Mouse (Mus musculus) G1E (cell line): ENCODE data around the gene Prap1.

Source experiments
- CTCF ChIP-seq: IDR thresholded peaks from 2 replicates; pipeline ENCODE4 v1.5.1; 2012; ENCODE audit warnings: low read depth, low read length, inconsistent platforms, mixed read lengths
- GATA1 ChIP-seq: IDR thresholded peaks from 2 replicates; pipeline ENCODE4 v1.6.1; 2012; ENCODE audit warnings: borderline replicate concordance, low read length, inconsistent platforms, mixed read lengths
- GATA2 ChIP-seq: IDR thresholded peaks from 2 replicates; pipeline ENCODE4 v1.6.1; 2012; ENCODE audit warnings: low read depth, low read length, inconsistent platforms, borderline replicate concordance
- POLR2AphosphoS5 ChIP-seq: IDR thresholded peaks from 2 replicates; pipeline ENCODE4 v1.6.1; 2012; ENCODE audit warnings: low read depth, low read length, inconsistent platforms; ENCODE audit not compliant: insufficient replicate concordance
- TAL1 ChIP-seq: conservative IDR thresholded peaks from 2 replicates; pipeline ENCODE4 v1.6.1; 2012; ENCODE audit warnings: low read depth, low read length, inconsistent platforms, mixed read lengths

DNA sequence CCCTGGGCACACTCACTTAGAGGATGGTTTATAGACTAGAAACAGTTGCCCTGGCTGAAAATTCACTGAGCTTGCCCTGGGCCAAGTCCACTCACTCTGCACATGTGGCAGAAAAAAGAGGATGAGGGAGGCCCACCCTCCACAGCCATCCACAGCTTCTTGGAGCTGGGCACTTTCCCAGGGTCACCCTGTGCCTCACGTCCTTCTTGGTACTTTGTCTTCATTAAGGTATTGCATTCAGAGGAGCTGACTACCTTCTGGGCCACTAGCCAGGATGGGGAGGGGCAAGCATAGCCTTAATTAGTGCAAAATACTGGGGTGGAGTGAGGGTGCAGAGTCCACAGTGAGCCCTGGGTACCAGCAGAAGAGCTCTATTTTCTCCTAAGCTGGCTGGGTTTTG lies 2.4 kb downstream of the Prap1 start:
- TF ChIP-seq GATA1 (no peak), CTCF (no peak), GATA2 (no peak), TAL1 (no peak), POLR2AphosphoS5 (no peak)
